Mouse (Mus musculus) kidney, adult 2 months (tissue): ENCODE measurements around the gene Gm6812. TPM values are rescaled to one million over a fixed set of nuclear protein-coding genes. Genes with fewer than 3 reads are reported as not detected.
"Not testable (repeated sequence)": the region's sequence is repeated elsewhere in the genome, so short reads cannot be mapped to it uniquely, and the experiment has no call there.

Source experiments
- DNase-seq: peaks from one replicate; pipeline ENCODE4 v3.0.0; 2021
- H3K27ac ChIP-seq: fragments of 200-500 bp; 2 replicates; pipeline ENCODE4 v1.5.1; 2012; ENCODE audit warnings: low read depth, low read length, control low read depth, inconsistent platforms; ENCODE audit not compliant: insufficient read depth
- H3K27me3 ChIP-seq: fragments of 200-500 bp; replicated peaks from 2 replicates; pipeline ENCODE4 v1.6.1; 2012; ENCODE audit warnings: mild to moderate bottlenecking, moderate library complexity, low read length, inconsistent platforms; ENCODE audit not compliant: control insufficient read depth, insufficient read depth
- H3K36me3 ChIP-seq: fragments of 200-500 bp; 2 replicates; pipeline ENCODE4 v1.6.1; 2012; ENCODE audit warnings: mild to moderate bottlenecking, moderate library complexity, low read length, inconsistent platforms; ENCODE audit not compliant: control insufficient read depth, insufficient read depth
- H3K4me1 ChIP-seq: fragments of 200-500 bp; 2 replicates; pipeline ENCODE4 v1.6.1; 2011; ENCODE audit warnings: low read length; ENCODE audit not compliant: control insufficient read depth, insufficient read depth
- H3K4me3 ChIP-seq: fragments of 200-500 bp; 2 replicates; pipeline ENCODE4 v1.5.1; 2011; ENCODE audit warnings: mild to moderate bottlenecking, low read depth, low read length, control low read depth; ENCODE audit not compliant: insufficient read depth
- CTCF ChIP-seq: fragments of 200-500 bp; conservative IDR thresholded peaks from 2 replicates; pipeline ENCODE4 v1.5.1; 2011; ENCODE audit warnings: low read depth, mild to moderate bottlenecking, control low read depth, low read length, moderate library complexity, mixed read lengths; ENCODE audit not compliant: insufficient read depth, insufficient read length
- POLR2A ChIP-seq: fragments of 200-500 bp; IDR thresholded peaks from one replicate; pipeline ENCODE4 v1.6.1; 2011; ENCODE audit warnings: low read depth, low read length, control low read depth
- WGBS: fragments of 180-500 bp; shearing (Covaris S2); methylation state at CpG from one replicate; pipeline ENCODE4 v1.1.7; 2018; 5-methylcytosine and 5-hydroxymethylcytosine counted together
- polyA plus RNA-seq: library from polyadenylated mRNA; depleted of rRNA; stranded (reverse); fragments of >200 nt; gene quantifications from 2 replicates; pipeline ENCODE4 v1.2.3, GENCODE M21; 2012; rRNA removed

The Gm6812 gene
- not detected in 2 replicates for polyA plus RNA-seq

GRCm38 (mm10) chrX:68892953-68893352, at the start of gene Gm6812:
Gm6812 (minus strand) TSS chrX:68893053.
- not testable (repeated sequence) for H3K4me1 ChIP-seq, H3K27me3 ChIP-seq, H3K4me3 ChIP-seq, DNase-seq, H3K36me3 ChIP-seq, H3K27ac ChIP-seq
- 43% methylated on average over 5 of the region's 5 CpGs for WGBS

- Histone ChIP-seq H3K27me3 (no peaks in the 10 kb centered on the region), H3K4me1 (no peaks in the 10 kb centered on the region), H3K27ac (no peak overlapping the region), H3K4me3 (no peak overlapping the region), H3K36me3 (no peaks in the 10 kb centered on the region)
- DNase-seq, result no peak
- 32% methylated on average over 2 of the region's 2 CpGs for WGBS
- TF ChIP-seq POLR2A, result no peak
- TF ChIP-seq CTCF, result no peak
Measured at GRCm38 (mm10) chrX:68865145-68865544, 27.7 kb downstream of the Gm6812 start.

Other genes starting within 250 kb of the Gm6812 start
- 6.1 and 7.0 TPM in 2 replicates for gene Fmr1, start 214.5 kb downstream of the Gm6812 start, polyA plus RNA-seq
- 0.67 TPM in 1 of 2 replicates, not detected in the other for gene Fmr1nb, start 131.2 kb downstream of the Gm6812 start, polyA plus RNA-seq
- gene Gm14698, start 72.0 kb downstream of the Gm6812 start, polyA plus RNA-seq, result 0.30 and 0.56 TPM in 2 replicates